Mouse (Mus musculus) forebrain, postnatal 0 days (tissue): ENCODE measurements around the gene Arhgef12. TPM values are rescaled to one million over a fixed set of nuclear protein-coding genes. Genes with fewer than 3 reads are reported as not detected.

Experiments used
- ATAC-seq: fragments of 200-750 bp; cut with Nextera tagmentation; 2 replicates; pipeline ENCODE4 v1.8.0; 2017; ENCODE audit warnings: mild to moderate bottlenecking, moderate library complexity
- DNase-seq: peaks from one replicate; pipeline ENCODE4 v3.0.0-alpha.2; 2015
- H3K27ac ChIP-seq: fragments of 300-500 bp; sonication (generic); 2 replicates; pipeline ENCODE4 v1.5.1; 2014; ENCODE audit warnings: low read depth, mild to moderate bottlenecking, antibody characterized with exemption, low read length, moderate library complexity, mixed read lengths
- H3K27me3 ChIP-seq: fragments of 300-500 bp; sonication (generic); 2 replicates; pipeline ENCODE4 v1.6.1; 2014; ENCODE audit warnings: mild to moderate bottlenecking, low read length, mixed read lengths; ENCODE audit not compliant: insufficient read depth
- H3K36me3 ChIP-seq: fragments of 300-500 bp; sonication (generic); 2 replicates; pipeline ENCODE4 v1.6.1; 2014; ENCODE audit warnings: mild to moderate bottlenecking, moderate library complexity; ENCODE audit not compliant: insufficient read depth
- H3K4me1 ChIP-seq: fragments of 300-500 bp; sonication (generic); 2 replicates; pipeline ENCODE4 v1.6.1; 2014; ENCODE audit warnings: antibody characterized with exemption; ENCODE audit not compliant: insufficient read depth
- H3K4me2 ChIP-seq: fragments of 300-500 bp; sonication (generic); 2 replicates; pipeline ENCODE4 v1.6.1; 2014; ENCODE audit warnings: low read depth, mild to moderate bottlenecking, moderate library complexity
- H3K4me3 ChIP-seq: fragments of 300-500 bp; sonication (generic); 2 replicates; pipeline ENCODE4 v1.5.1; 2014; ENCODE audit warnings: low read depth, low read length, mixed read lengths
- H3K9ac ChIP-seq: fragments of 300-500 bp; sonication (generic); 2 replicates; pipeline ENCODE4 v1.6.1; 2014; ENCODE audit warnings: mild to moderate bottlenecking
- H3K9me3 ChIP-seq: fragments of 300-500 bp; sonication (generic); 2 replicates; pipeline ENCODE4 v1.6.1; 2016; ENCODE audit warnings: low read length
- CTCF ChIP-seq: sonication (generic); IDR thresholded peaks from 2 replicates; pipeline ENCODE4 v1.5.1; 2016; ENCODE audit warnings: antibody characterized with exemption, control low read depth, low read depth
- WGBS: fragments of 180-500 bp; shearing (Covaris S2); extraction: QIAGEN DNeasy Blood & Tissue Kit; methylation state at CpG from one replicate; pipeline ENCODE4 v1.1.7; 2014; 5-methylcytosine and 5-hydroxymethylcytosine counted together
- polyA plus RNA-seq: library from polyadenylated mRNA; unstranded; fragments of >200 nt; fragmentation: Nextera tagmentation; extraction: Ambion mirVana; gene quantifications from 2 replicates; pipeline ENCODE4 v1.2.1, GENCODE M21; 2015
- total RNA-seq: library from RNA; depleted of rRNA; stranded (reverse); fragments of >200 nt; gene quantifications from 2 replicates; pipeline ENCODE4 v1.2.3, GENCODE M21; 2014

Gene Arhgef12
- total and polyA plus RNA-seq, 2 experiments from 2014 or later: 12.2 to 98.7 TPM

GRCm38 (mm10) chr9:43014886-43015285 lies 92.2 kb downstream of the Arhgef12 start:
- no peak for DNase-seq
- no peaks in the 10 kb centered on the region for H3K27me3 ChIP-seq
- no peak overlapping the region for H3K4me3 ChIP-seq
- no peak for ATAC-seq
- H3K9me3 ChIP-seq: no peaks in the 10 kb centered on the region
- 96% methylated on average over 1 of the region's 1 CpGs for WGBS
- H3K4me2 ChIP-seq: no peak overlapping the region
- no peak overlapping the region for H3K9ac ChIP-seq
- no peak for TF ChIP-seq CTCF
- H3K27ac ChIP-seq: no peak overlapping the region
- no peaks in the 10 kb centered on the region for H3K4me1 ChIP-seq
- H3K36me3 ChIP-seq: peaks cover 45% of the 10 kb centered on the region

GRCm38 (mm10) chr9:43012541-43012940 lies 94.5 kb downstream of the Arhgef12 start:
- Histone ChIP-seq H3K27ac (no peak overlapping the region), H3K4me1 (no peaks in the 10 kb centered on the region), H3K27me3 (no peaks in the 10 kb centered on the region), H3K9me3 (no peaks in the 10 kb centered on the region), H3K4me3 (no peak overlapping the region), H3K4me2 (no peak overlapping the region), H3K9ac (no peak overlapping the region), H3K36me3 (peaks cover 47% of the 10 kb centered on the region)
- ATAC-seq (no peak), DNase-seq (no peak)
- no peak for TF ChIP-seq CTCF
- WGBS: 78% methylated on average over 5 of the region's 5 CpGs

- ATAC-seq: no peak
- no peaks in the 10 kb centered on the region for H3K9me3 ChIP-seq
- no peaks in the 10 kb centered on the region for H3K4me1 ChIP-seq
- no peak overlapping the region for H3K4me3 ChIP-seq
- no peaks in the 10 kb centered on the region for H3K27me3 ChIP-seq
- TF ChIP-seq CTCF: no peak
- peaks cover 48% of the 10 kb centered on the region for H3K36me3 ChIP-seq
- no peak for DNase-seq
- 79% methylated on average over 4 of the region's 4 CpGs for WGBS
- H3K9ac ChIP-seq: no peak overlapping the region
- H3K27ac ChIP-seq: no peak overlapping the region
- no peak overlapping the region for H3K4me2 ChIP-seq
These were observed 96.0 kb downstream of the Arhgef12 start for GRCm38 (mm10) chr9:43011061-43011460.

- 90% methylated on average over 5 of the region's 5 CpGs for WGBS
- Histone ChIP-seq H3K9ac (no peak overlapping the region), H3K4me3 (no peak overlapping the region), H3K27me3 (no peaks in the 10 kb centered on the region), H3K27ac (no peak overlapping the region), H3K36me3 (peaks cover 68% of the 10 kb centered on the region), H3K9me3 (no peaks in the 10 kb centered on the region), H3K4me1 (no peaks in the 10 kb centered on the region), H3K4me2 (no peak overlapping the region)
- DNase-seq (no peak), ATAC-seq (no peak)
- TF ChIP-seq CTCF: no peak
These were observed 103.2 kb downstream of the Arhgef12 start for GRCm38 (mm10) chr9:43003881-43004280.

GRCm38 (mm10) chr9:43003017-43003416 lies 104.0 kb downstream of the Arhgef12 start:
- Histone ChIP-seq H3K9me3 (no peaks in the 10 kb centered on the region), H3K36me3 (peaks cover 75% of the 10 kb centered on the region), H3K4me2 (no peak overlapping the region), H3K27ac (no peak overlapping the region), H3K27me3 (no peaks in the 10 kb centered on the region), H3K4me1 (no peaks in the 10 kb centered on the region), H3K9ac (no peak overlapping the region), H3K4me3 (no peak overlapping the region)
- no peak for DNase-seq
- no peak for ATAC-seq
- 92% methylated on average over 4 of the region's 4 CpGs for WGBS
- TF ChIP-seq CTCF: no peak

GRCm38 (mm10) chr9:43000595-43001250 lies 106.3 kb downstream of the Arhgef12 start:
- Histone ChIP-seq H3K27me3 (no peaks in the 10 kb centered on the region), H3K9ac (no peak overlapping the region), H3K9me3 (no peaks in the 10 kb centered on the region), H3K36me3 (peaks cover 75% of the 10 kb centered on the region), H3K4me2 (no peak overlapping the region), H3K4me3 (no peak overlapping the region), H3K4me1 (no peaks in the 10 kb centered on the region), H3K27ac (no peak overlapping the region)
- DNase-seq: no peak
- no peak for TF ChIP-seq CTCF
- WGBS: 92% methylated on average over 11 of the region's 11 CpGs
- no peak for ATAC-seq

- peak; percentile 81 for ATAC-seq
- Histone ChIP-seq H3K9me3 (no peaks in the 10 kb centered on the region), H3K27ac (no peak overlapping the region), H3K4me2 (no peak overlapping the region), H3K4me3 (no peak overlapping the region), H3K4me1 (no peaks in the 10 kb centered on the region), H3K27me3 (no peaks in the 10 kb centered on the region), H3K9ac (no peak overlapping the region), H3K36me3 (peaks cover 80% of the 10 kb centered on the region)
- WGBS: 88% methylated on average over 1 of the region's 1 CpGs
- peak; percentile 75 for TF ChIP-seq CTCF
- peak; percentile 87 for DNase-seq
These were observed 107.0 kb downstream of the Arhgef12 start for GRCm38 (mm10) chr9:43000070-43000469.

- Histone ChIP-seq H3K36me3 (peaks cover 79% of the 10 kb centered on the region), H3K4me2 (no peak overlapping the region), H3K4me1 (no peaks in the 10 kb centered on the region), H3K9me3 (no peaks in the 10 kb centered on the region), H3K9ac (no peak overlapping the region), H3K4me3 (no peak overlapping the region), H3K27ac (no peak overlapping the region), H3K27me3 (no peaks in the 10 kb centered on the region)
- no peak for TF ChIP-seq CTCF
- WGBS: 93% methylated on average over 6 of the region's 6 CpGs
- DNase-seq: no peak
- ATAC-seq: no peak
These were observed 109.5 kb downstream of the Arhgef12 start for GRCm38 (mm10) chr9:42997526-42997925.
